Mouse (Mus musculus): ENCODE results near the gene Zic2. TPM values are rescaled to one million over a fixed set of nuclear protein-coding genes. Genes with fewer than 3 reads are reported as not detected.
A peak's percentile ranks its signal among the peaks of the same experiment; 100 is the strongest.

Zic2 gene
- total RNA-seq, 2 experiments from 2014 or later = 17.4 to 18.3 TPM

GRCm38 (mm10) chr14:122479461-122480109 lies 4.3 kb downstream of the Zic2 start:
- Histone ChIP-seq H3K27ac (peak overlapping the region; percentile 36; the same call in 1 of the 2 replicates), H3K4me3 (peak overlapping the region; percentile 18)
- no peak for DNase-seq (ENCODE audit: extremely low spot score in 1 of 2, low spot score in 2 of 2)
- no peak for TF ChIP-seq CTCF (IDR thresholded peaks at IDR 0.05)
- intact Hi-C loops (cut with DNase I) = loop anchor here (5.0 kb wide), 1 partner anchor 398 kb away; no protein-coding TSS in a partner anchor

- peak overlapping the region; percentile 18 for H3K4me3 ChIP-seq
- TF ChIP-seq CTCF (IDR thresholded peaks at IDR 0.05) = no peak
- DNase-seq (ENCODE audit: extremely low spot score in 1 of 2, low spot score in 2 of 2) = no peak
- H3K27ac ChIP-seq = peak overlapping the region; percentile 75; the same call in 1 of the 2 replicates
- intact Hi-C loops (cut with DNase I) = loop anchor here (5.0 kb wide), 1 partner anchor 397 kb away; no protein-coding TSS in a partner anchor
These were observed 5.1 kb downstream of the Zic2 start for GRCm38 (mm10) chr14:122480355-122480754.

- no peak for DNase-seq (ENCODE audit: extremely low spot score in 1 of 2, low spot score in 2 of 2)
- no peak for TF ChIP-seq CTCF (IDR thresholded peaks at IDR 0.05)
- intact Hi-C loops (cut with DNase I) = loop anchor here (5.0 kb wide), 1 partner anchor 396 kb away; no protein-coding TSS in a partner anchor
- Histone ChIP-seq H3K4me3 (peak overlapping the region; percentile 28), H3K27ac (peak overlapping the region; percentile 75)
These were observed 5.9 kb downstream of the Zic2 start for GRCm38 (mm10) chr14:122481181-122481580.

- DNase-seq (ENCODE audit: extremely low spot score in 1 of 2, low spot score in 2 of 2) = no peak
- intact Hi-C loops (cut with DNase I) = loop anchor here (5.0 kb wide), 1 partner anchor 395 kb away; no protein-coding TSS in a partner anchor
- Histone ChIP-seq H3K4me3 (peak overlapping the region; percentile 26), H3K27ac (peak overlapping the region; percentile 75)
- TF ChIP-seq CTCF (IDR thresholded peaks at IDR 0.05) = no peak
These were observed 7.1 kb downstream of the Zic2 start for GRCm38 (mm10) chr14:122482081-122483023.

- intact Hi-C loops (cut with DNase I) = loop anchor here (5.0 kb wide), 1 partner anchor 394 kb away; no protein-coding TSS in a partner anchor
- no peak for DNase-seq (ENCODE audit: extremely low spot score in 1 of 2, low spot score in 2 of 2)
- TF ChIP-seq CTCF (IDR thresholded peaks at IDR 0.05) = no peak
- Histone ChIP-seq H3K4me3 (peak overlapping the region; percentile 26), H3K27ac (peak overlapping the region; percentile 75)
These were observed 7.8 kb downstream of the Zic2 start for GRCm38 (mm10) chr14:122483024-122483385.

- peak overlapping the region; percentile 72; the same call in 1 of the 2 replicates for H3K27ac ChIP-seq
- intact Hi-C loops (cut with DNase I) = loop anchor here (5.0 kb wide), 1 partner anchor 394 kb away; no protein-coding TSS in a partner anchor
- H3K4me3 ChIP-seq = no peak overlapping the region
- no peak for TF ChIP-seq CTCF (IDR thresholded peaks at IDR 0.05)
- DNase-seq (ENCODE audit: extremely low spot score in 1 of 2, low spot score in 2 of 2) = no peak
These were observed 8.6 kb downstream of the Zic2 start for GRCm38 (mm10) chr14:122483556-122484421.

GRCm38 (mm10) chr14:122484458-122484843 lies 9.2 kb downstream of the Zic2 start:
- peak overlapping the region; percentile 65; the same call in 1 of the 2 replicates for H3K27ac ChIP-seq
- DNase-seq (ENCODE audit: extremely low spot score in 1 of 2, low spot score in 2 of 2) = no peak
- TF ChIP-seq CTCF (IDR thresholded peaks at IDR 0.05) = no peak
- no peak overlapping the region for H3K4me3 ChIP-seq
- intact Hi-C loops (cut with DNase I) = loop anchor here (5.0 kb wide), 1 partner anchor 393 kb away; no protein-coding TSS in a partner anchor

- Histone ChIP-seq H3K4me3 (no peak overlapping the region), H3K27ac (peak overlapping the region; percentile 65)
- intact Hi-C loops (cut with DNase I) = loop anchor here (5.0 kb wide), 1 partner anchor 392 kb away; no protein-coding TSS in a partner anchor
- no peak for TF ChIP-seq CTCF (IDR thresholded peaks at IDR 0.05)
- DNase-seq (ENCODE audit: extremely low spot score in 1 of 2, low spot score in 2 of 2) = no peak
These were observed 9.8 kb downstream of the Zic2 start for GRCm38 (mm10) chr14:122484844-122485551.

GRCm38 (mm10) chr14:122485635-122486181 lies 10.5 kb downstream of the Zic2 start:
- no peak overlapping the region for H3K4me3 ChIP-seq

GRCm38 (mm10) chr14:122486611-122487010 lies 11.4 kb downstream of the Zic2 start:
- no peak for TF ChIP-seq CTCF (IDR thresholded peaks at IDR 0.05)
- DNase-seq (ENCODE audit: extremely low spot score in 1 of 2, low spot score in 2 of 2) = no peak
- Histone ChIP-seq H3K27ac (peak overlapping the region; percentile 46; the same call in 1 of the 2 replicates), H3K4me3 (no peak overlapping the region)
- intact Hi-C loops (cut with DNase I) = no loop called here

More at GRCm38 (mm10) chr14:122485635-122486181, 10.5 kb downstream of the Zic2 start:
- H3K27ac ChIP-seq = peak overlapping the region; percentile 65
- DNase-seq (ENCODE audit: extremely low spot score in 1 of 2, low spot score in 2 of 2) = no peak
- intact Hi-C loops (cut with DNase I) = no loop called here
- no peak for TF ChIP-seq CTCF (IDR thresholded peaks at IDR 0.05)

All from left cerebral cortex, adult 2 months (tissue).